Mouse (Mus musculus): ENCODE measurements around the gene Mrtfa. TPM values are rescaled to one million over a fixed set of nuclear protein-coding genes. Genes with fewer than 3 reads are reported as not detected.

Mrtfa gene
- polyA plus RNA-seq, 1 experiment from 2014 or later: 30.2 TPM

DNA sequence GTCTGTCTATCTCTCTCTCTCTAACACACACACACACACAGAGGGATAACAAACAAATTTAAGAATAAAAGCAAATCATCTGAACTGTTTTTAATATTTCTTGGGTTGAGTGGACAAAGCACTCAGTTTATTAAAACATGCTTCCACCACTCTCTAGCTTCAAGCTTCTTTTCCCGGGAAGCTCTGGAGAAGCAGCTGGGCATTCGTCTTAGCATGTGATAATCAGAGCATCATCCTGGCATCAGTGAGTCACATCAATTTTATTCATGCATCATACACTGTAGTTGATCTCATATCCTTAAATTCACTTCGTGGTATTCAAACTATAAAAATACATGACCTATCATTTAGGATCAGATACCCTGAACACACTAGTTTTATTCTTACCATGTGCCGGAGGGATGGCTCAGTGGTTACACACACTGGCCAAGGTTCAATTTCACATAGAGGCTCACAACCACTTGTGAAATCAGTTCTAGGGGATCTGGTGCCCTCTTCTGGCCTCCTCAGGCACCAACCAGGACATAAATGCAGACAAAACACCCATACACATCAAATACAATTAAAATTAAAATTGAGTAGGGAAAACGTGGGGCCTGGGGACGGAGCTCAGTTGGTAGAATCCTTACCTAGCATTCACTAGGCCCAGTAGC is 141.0 kb downstream of the Mrtfa start:
- H3K27ac ChIP-seq: no peak overlapping the region
- no peaks in the 10 kb centered on the region for H3K4me1 ChIP-seq
- no peak for ATAC-seq (ENCODE audit: low FRiP score, low read depth)
- no peaks in the 10 kb centered on the region for H3K27me3 ChIP-seq (replicated peaks)
- WGBS: 78% methylated on average over 6 of the region's 6 CpGs
- H3K9ac ChIP-seq: no peak overlapping the region
- H3K4me3 ChIP-seq: no peak overlapping the region
- H3K9me3 ChIP-seq: no peaks in the 10 kb centered on the region
- H3K4me2 ChIP-seq (replicated peaks): no peak overlapping the region
- peaks cover 4% of the 10 kb centered on the region for H3K36me3 ChIP-seq

DNA sequence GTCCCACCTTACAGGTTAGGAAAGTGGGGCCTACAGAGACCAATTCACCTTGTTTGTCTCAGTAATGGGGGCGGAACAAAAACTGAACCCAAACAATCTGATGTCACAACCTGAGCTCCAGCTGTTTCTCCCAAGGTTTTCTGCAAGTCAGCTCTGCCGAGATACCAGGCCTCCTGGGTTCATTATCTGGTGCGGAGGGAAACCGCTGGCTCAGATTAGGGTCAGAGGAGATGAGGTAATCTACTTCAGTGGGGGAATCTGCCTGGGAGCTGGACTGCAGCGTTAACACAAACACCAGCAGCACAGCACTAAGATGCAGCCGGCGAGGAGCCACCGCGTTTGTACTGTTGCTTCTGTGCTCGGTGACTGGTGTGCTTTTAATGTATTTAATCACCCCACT is 143.1 kb downstream of the Mrtfa start:
- Histone ChIP-seq H3K9ac (no peak overlapping the region), H3K36me3 (peaks cover 8% of the 10 kb centered on the region), H3K9me3 (no peaks in the 10 kb centered on the region), H3K4me2 (replicated peaks) (no peak overlapping the region), H3K4me3 (no peak overlapping the region), H3K4me1 (no peaks in the 10 kb centered on the region), H3K27me3 (replicated peaks) (no peaks in the 10 kb centered on the region), H3K27ac (no peak overlapping the region)
- 69% methylated on average over 10 of the region's 10 CpGs for WGBS
- no peak for ATAC-seq (ENCODE audit: low FRiP score, low read depth)

DNA sequence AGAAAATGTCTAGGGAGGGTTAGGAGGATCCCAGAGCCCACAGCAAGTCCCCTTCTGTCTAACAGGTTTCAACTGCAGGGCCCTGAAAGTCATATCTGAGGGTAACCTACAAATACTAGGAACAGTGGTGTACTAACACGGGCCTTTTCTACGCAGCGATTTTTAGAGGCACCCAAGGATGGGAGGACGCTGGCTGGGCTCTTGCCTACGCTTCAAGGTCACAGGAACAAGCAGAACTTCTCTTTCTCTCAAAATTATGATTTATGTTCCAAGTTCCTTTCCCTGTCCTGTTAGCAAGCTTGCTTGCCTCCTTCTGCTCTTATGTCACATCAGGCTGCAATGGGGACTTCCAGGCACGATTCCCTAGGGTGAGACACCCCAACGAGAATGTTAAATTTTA is 144.5 kb downstream of the Mrtfa start:
- WGBS: 91% methylated on average over 7 of the region's 7 CpGs
- H3K36me3 ChIP-seq: peaks cover 8% of the 10 kb centered on the region
- no peaks in the 10 kb centered on the region for H3K9me3 ChIP-seq
- H3K4me2 ChIP-seq (replicated peaks): no peak overlapping the region
- no peaks in the 10 kb centered on the region for H3K27me3 ChIP-seq (replicated peaks)
- ATAC-seq (ENCODE audit: low FRiP score, low read depth): no peak
- no peak overlapping the region for H3K27ac ChIP-seq
- no peak overlapping the region for H3K4me3 ChIP-seq
- 0 out of 2 replicates have a peak, but pooled peaks cover 3% of the 10 kb centered on the region for H3K4me1 ChIP-seq
- no peak overlapping the region for H3K9ac ChIP-seq

GRCm38 (mm10) chr15:81045336-81045735 is 145.2 kb downstream of the Mrtfa start:
- Histone ChIP-seq H3K27ac (no peak overlapping the region), H3K4me1 (0 out of 2 replicates have a peak, but pooled peaks cover 3% of the 10 kb centered on the region), H3K4me2 (replicated peaks) (no peak overlapping the region), H3K4me3 (no peak overlapping the region), H3K36me3 (peaks cover 8% of the 10 kb centered on the region), H3K9ac (no peak overlapping the region), H3K9me3 (no peaks in the 10 kb centered on the region), H3K27me3 (replicated peaks) (no peaks in the 10 kb centered on the region)
- 92% methylated on average over 4 of the region's 4 CpGs for WGBS
- ATAC-seq (ENCODE audit: low FRiP score, low read depth): no peak

GRCm38 (mm10) chr15:81044446-81044845 is 146.1 kb downstream of the Mrtfa start:
- Histone ChIP-seq H3K27ac (no peak overlapping the region), H3K27me3 (replicated peaks) (no peaks in the 10 kb centered on the region), H3K36me3 (peaks cover 8% of the 10 kb centered on the region), H3K4me3 (no peak overlapping the region), H3K9ac (no peak overlapping the region), H3K4me2 (replicated peaks) (no peak overlapping the region), H3K9me3 (no peaks in the 10 kb centered on the region), H3K4me1 (0 out of 2 replicates have a peak, but pooled peaks cover 3% of the 10 kb centered on the region)
- ATAC-seq (ENCODE audit: low FRiP score, low read depth): no peak
- WGBS: 96% methylated on average over 9 of the region's 9 CpGs

DNA sequence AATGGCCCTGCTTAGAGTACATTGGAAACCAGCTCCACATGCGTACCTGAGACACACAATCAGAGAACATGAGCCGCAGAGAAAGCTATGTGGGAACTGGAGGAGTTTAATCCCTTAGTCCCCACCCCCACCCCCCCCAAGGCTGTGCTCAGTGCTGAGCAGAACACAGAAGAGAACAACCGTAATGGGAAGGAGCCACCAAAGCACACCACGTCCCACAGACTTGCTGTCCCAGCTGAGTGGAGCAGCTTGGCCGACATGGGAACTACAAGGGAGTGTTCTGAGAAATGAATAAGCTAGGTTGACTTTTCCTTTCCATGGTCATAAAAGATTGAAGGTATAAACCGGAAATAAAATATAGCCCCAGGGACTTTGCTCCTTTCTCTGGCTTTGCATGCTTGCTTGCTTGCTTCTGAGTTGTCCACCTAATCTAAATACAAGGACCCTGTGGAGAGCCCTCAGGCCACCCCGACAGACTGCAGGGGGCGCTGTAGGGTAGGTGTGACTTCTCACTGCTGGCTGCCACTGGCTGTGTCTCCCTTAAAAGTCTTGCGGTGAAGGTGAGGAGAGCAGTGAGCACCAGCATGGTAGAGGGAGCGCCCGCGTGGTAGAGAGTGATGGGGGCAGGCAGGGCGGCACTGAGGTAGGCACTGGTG is 148.2 kb downstream of the Mrtfa start:
- no peak overlapping the region for H3K27ac ChIP-seq

DNA sequence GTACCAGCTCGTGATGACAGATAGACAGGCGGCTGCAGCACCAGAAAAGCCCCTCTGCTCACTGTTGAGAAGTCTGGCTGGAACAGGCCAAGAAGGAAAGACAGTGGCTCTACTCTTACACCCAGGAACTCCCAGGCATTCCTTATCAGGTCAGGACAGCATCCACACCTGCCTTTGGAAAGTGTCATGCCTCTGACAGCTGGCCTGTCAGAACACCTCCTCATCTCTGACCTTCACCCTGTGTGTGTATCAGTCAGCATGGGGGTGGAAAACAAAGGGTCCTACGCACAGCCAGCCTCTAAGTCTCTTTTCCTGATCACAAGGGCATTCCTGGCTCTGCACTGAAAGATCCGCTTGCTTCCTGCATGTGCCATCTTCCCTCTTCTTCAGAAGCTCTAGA is 148.8 kb downstream of the Mrtfa start:
- 0 out of 2 replicates have a peak, but pooled peaks cover 3% of the 10 kb centered on the region for H3K4me1 ChIP-seq
- peaks cover 8% of the 10 kb centered on the region for H3K36me3 ChIP-seq
- 91% methylated on average over 4 of the region's 4 CpGs for WGBS
- H3K9me3 ChIP-seq: no peaks in the 10 kb centered on the region
- no peak overlapping the region for H3K4me2 ChIP-seq (replicated peaks)
- H3K27ac ChIP-seq: no peak overlapping the region
- H3K27me3 ChIP-seq (replicated peaks): no peaks in the 10 kb centered on the region
- ATAC-seq (ENCODE audit: low FRiP score, low read depth): no peak
- H3K9ac ChIP-seq: no peak overlapping the region
- H3K4me3 ChIP-seq: no peak overlapping the region

More for the DNA sequence above, 148.2 kb downstream of the Mrtfa start:
- Histone ChIP-seq H3K9ac (no peak overlapping the region), H3K4me3 (no peak overlapping the region), H3K4me1 (0 out of 2 replicates have a peak, but pooled peaks cover 3% of the 10 kb centered on the region), H3K4me2 (replicated peaks) (no peak overlapping the region), H3K9me3 (no peaks in the 10 kb centered on the region), H3K36me3 (peaks cover 8% of the 10 kb centered on the region), H3K27me3 (replicated peaks) (no peaks in the 10 kb centered on the region)
- 75% methylated on average over 13 of the region's 13 CpGs for WGBS
- no peak for ATAC-seq (ENCODE audit: low FRiP score, low read depth)

GRCm38 (mm10) chr15:81038419-81038818 is 152.1 kb downstream of the Mrtfa start:
- no peak for ATAC-seq (ENCODE audit: low FRiP score, low read depth)
- H3K4me3 ChIP-seq: no peak overlapping the region
- no peak overlapping the region for H3K4me2 ChIP-seq (replicated peaks)
- no peaks in the 10 kb centered on the region for H3K9me3 ChIP-seq
- no peak overlapping the region for H3K9ac ChIP-seq
- no peaks in the 10 kb centered on the region for H3K36me3 ChIP-seq
- H3K27ac ChIP-seq: no peak overlapping the region
- no peaks in the 10 kb centered on the region for H3K27me3 ChIP-seq (replicated peaks)
- WGBS: 87% methylated on average over 5 of the region's 5 CpGs
- H3K4me1 ChIP-seq: peaks cover 23% of the 10 kb centered on the region

- H3K27me3 ChIP-seq (replicated peaks): no peaks in the 10 kb centered on the region
- H3K4me2 ChIP-seq (replicated peaks): no peak overlapping the region
- H3K9ac ChIP-seq: no peak overlapping the region
- WGBS: 76% methylated on average over 12 of the region's 12 CpGs
- no peak for ATAC-seq (ENCODE audit: low FRiP score, low read depth)
- peaks cover 32% of the 10 kb centered on the region for H3K4me1 ChIP-seq
- H3K4me3 ChIP-seq: no peak overlapping the region
- H3K27ac ChIP-seq: no peak overlapping the region
- H3K36me3 ChIP-seq: no peaks in the 10 kb centered on the region
- no peaks in the 10 kb centered on the region for H3K9me3 ChIP-seq
These were observed 155.0 kb downstream of the Mrtfa start for GRCm38 (mm10) chr15:81035417-81036162.

DNA sequence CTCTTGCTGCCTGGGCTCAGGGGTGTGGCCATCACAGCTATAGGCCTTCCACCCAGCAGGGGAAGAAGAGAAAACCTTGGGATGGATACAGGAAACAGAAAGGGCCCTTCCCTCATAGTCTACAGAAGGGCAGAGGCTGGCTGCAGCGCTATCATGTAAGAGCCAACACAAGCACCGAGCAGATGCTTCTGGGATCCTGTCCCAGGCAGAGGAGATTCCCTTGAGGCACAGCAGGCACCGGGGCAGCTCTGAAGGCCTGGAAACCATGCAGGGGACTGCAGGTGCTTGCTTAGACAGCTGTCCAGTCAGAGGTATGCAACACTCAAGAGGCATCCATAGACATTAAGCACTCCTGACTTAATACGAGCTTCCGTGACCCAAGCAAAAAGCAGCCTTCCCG is 156.4 kb downstream of the Mrtfa start:
- no peak overlapping the region for H3K27ac ChIP-seq
- peaks cover 32% of the 10 kb centered on the region for H3K4me1 ChIP-seq
- no peaks in the 10 kb centered on the region for H3K27me3 ChIP-seq (replicated peaks)
- 73% methylated on average over 6 of the region's 6 CpGs for WGBS
- no peak overlapping the region for H3K4me3 ChIP-seq
- H3K4me2 ChIP-seq (replicated peaks): no peak overlapping the region
- H3K36me3 ChIP-seq: no peaks in the 10 kb centered on the region
- no peak for ATAC-seq (ENCODE audit: low FRiP score, low read depth)
- H3K9ac ChIP-seq: no peak overlapping the region
- no peaks in the 10 kb centered on the region for H3K9me3 ChIP-seq

- Histone ChIP-seq H3K9ac (no peak overlapping the region), H3K9me3 (no peaks in the 10 kb centered on the region), H3K4me2 (replicated peaks) (no peak overlapping the region), H3K27me3 (replicated peaks) (no peaks in the 10 kb centered on the region), H3K27ac (no peak overlapping the region), H3K4me3 (no peak overlapping the region), H3K36me3 (no peaks in the 10 kb centered on the region), H3K4me1 (peaks cover 32% of the 10 kb centered on the region)
- WGBS: 46% methylated on average over 9 of the region's 9 CpGs
- no peak for ATAC-seq (ENCODE audit: low FRiP score, low read depth)
These were observed 157.5 kb downstream of the Mrtfa start for GRCm38 (mm10) chr15:81032941-81033629.

GRCm38 (mm10) chr15:81031611-81032010 is 158.9 kb downstream of the Mrtfa start:
- H3K4me3 ChIP-seq: no peak overlapping the region
- ATAC-seq (ENCODE audit: low FRiP score, low read depth): no peak
- H3K4me1 ChIP-seq: peaks cover 35% of the 10 kb centered on the region
- no peak overlapping the region for H3K4me2 ChIP-seq (replicated peaks)
- no peak overlapping the region for H3K9ac ChIP-seq
- H3K36me3 ChIP-seq: no peaks in the 10 kb centered on the region
- no peaks in the 10 kb centered on the region for H3K27me3 ChIP-seq (replicated peaks)
- no peak overlapping the region for H3K27ac ChIP-seq
- H3K9me3 ChIP-seq: no peaks in the 10 kb centered on the region
- 83% methylated on average over 4 of the region's 4 CpGs for WGBS
